Mouse (Mus musculus): ENCODE results near the gene Ddx18.

The Ddx18 gene

DNA sequence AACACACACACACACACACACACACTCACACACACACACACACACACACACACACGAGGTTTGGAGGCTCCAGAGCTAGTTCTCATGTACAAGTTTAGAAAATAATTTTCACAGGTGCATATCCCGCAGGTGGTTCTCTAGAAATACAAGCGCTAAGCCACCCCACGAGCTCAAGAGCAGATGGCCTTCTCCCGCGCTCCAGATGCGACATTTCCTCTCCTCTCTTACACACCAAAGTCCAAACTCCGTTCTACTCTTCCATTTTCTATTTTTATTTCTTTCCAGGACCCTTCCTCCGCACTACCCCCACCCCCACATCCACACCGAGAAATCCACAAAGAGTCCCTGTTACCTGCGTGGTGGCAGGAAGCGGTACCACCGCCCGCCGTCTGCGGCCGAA lies 40.7 kb downstream of the Ddx18 start:
- DNase-seq, result no peak

DNA sequence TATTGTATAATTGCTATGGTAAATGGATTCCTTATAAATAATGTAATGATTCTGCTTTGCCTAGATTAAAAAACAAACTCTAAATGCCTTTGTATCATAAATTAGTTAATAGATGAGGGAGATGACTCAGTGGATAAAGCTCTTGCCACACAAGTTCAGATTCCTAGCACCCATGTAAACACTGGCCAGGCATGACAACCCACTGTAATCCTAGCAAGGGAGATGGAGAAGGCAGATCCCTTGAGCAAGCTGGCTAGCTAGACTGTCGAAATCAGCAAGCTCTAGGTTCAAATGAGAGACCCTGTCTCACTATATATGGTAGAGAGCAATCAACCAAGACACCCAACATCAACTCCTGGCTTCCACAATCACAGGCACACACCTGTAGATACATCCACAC lies 49.2 kb downstream of the Ddx18 start:
- no peak for DNase-seq

DNA sequence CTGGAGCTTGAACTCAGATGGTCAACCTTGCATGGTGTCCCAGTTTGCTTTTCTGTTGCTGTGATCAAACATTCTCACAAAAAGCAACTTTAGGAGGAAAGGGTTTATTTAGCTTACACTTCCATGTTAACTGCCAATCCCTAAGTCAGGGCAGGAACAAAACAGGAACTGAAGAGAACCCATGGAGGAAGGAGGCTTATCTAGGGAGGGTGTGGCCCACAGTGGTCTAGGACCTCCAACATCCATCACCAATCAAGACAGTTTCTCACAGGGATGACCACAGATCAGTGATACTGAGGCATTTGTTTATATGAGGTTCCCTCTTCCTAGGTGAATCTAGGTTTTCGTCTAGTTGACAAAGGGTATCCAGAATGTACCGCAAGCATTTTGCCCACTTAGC lies 55.8 kb downstream of the Ddx18 start:
- no peak for DNase-seq

DNA sequence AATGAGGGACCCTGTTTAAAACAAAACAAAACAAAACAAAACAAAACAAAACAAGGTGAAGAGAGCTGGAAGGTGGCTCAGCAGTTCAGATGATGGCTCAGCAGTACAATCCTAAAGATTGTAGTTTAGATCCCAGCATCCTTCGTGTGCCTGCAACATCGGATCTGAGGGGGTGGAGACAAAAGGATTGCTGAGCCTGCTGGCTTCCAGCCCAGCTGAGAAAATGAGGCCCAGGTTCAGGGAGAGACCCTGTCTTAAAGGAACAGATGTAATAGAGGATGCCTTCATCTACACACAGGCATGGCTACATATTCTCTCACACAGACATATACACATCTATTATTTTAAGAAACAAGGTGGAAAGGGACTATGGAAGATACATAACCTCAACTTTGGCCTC lies 56.6 kb downstream of the Ddx18 start:
- DNase-seq, result no peak

DNA sequence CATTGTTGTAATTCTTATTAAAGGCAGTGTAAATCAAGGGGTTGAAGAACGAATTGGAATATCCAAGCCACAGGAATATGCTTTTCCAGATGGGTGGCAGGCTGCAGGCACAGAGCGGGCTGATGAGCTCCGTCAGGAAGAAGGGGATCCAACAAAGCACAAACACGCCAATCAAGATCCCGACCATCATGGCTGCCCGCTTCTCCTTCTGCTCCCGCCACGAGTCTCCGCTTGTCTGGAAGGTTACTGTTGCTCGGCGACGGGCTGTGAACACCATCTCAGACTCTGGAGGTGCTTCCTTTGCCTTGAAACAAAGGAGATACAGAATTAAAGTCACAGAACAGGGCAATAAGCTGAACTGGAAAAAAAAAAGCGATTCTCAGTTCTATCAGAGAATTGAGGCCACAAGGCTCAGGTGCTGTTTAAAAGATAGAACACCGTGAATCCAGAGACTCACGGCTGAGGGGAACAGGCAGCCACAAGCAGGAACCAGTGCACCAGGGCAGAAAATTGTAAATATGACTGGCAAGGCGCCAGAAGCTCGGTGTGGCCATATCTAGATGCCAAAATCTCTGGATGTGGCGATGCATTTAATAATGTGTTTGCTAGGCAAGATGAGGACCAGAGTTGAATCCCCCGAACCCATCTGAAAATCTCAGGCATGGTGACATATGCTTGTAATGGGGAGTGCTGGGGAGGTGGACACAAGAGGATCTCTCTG lies 57.2 kb downstream of the Ddx18 start:
- no peak for DNase-seq

DNA sequence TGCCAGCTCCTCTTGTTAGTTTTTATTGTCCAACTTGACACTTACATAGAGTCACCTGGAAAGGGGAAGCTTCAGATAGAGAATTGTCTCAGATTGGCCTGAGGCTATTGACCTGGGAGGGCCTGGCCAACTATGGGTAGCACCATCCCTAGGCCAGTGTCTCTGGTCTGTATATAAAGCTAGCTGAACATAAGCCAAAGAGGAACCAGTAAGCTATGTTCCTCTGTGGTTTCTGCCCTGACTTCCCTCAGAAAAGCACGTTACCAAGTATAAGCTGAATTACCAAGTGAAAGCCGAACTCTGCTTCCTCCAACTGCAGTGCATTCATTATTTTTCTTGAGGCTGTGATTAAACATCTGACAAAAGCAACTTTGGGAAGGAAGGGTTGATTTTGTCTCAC lies 59.1 kb downstream of the Ddx18 start:
- DNase-seq, result no peak

Data from right cerebral cortex, postnatal 25 days (tissue).